Mouse (Mus musculus): ENCODE measurements at regions not wholly inside any gene's neighbourhood (a gene's known extent, or its start where the extent isn't known, plus 50 kb on each side); places are given as distances from the start of the nearest gene placed in this dataset.
A peak's percentile ranks its signal among the peaks of the same experiment; 100 is the strongest.

- H3K27ac ChIP-seq (replicated peaks; ENCODE audit: low read depth, low read length) = no peak overlapping the region
- H3K9ac ChIP-seq (ENCODE audit: low read length) = no peak overlapping the region
- WGBS = 80% methylated on average over 4 of the region's 4 CpGs
- DNase-seq (ENCODE audit: low spot score) (no peak), ATAC-seq (ENCODE audit: insufficient number of reproducible peaks, low FRiP score, low TSS enrichment, low read depth) (no peak)
- no peaks in the 10 kb centered on the region for H3K27me3 ChIP-seq (ENCODE audit: control insufficient read depth, insufficient read depth, low read length)
- no peak overlapping the region for H3K4me3 ChIP-seq (ENCODE audit: low read depth, low read length)
- no peak overlapping the region for H3K4me2 ChIP-seq (ENCODE audit: low read depth, severe bottlenecking)
- H3K9me3 ChIP-seq (ENCODE audit: control insufficient read depth, low read length) = no peaks in the 10 kb centered on the region
- no peaks in the 10 kb centered on the region for H3K4me1 ChIP-seq (ENCODE audit: control insufficient read depth, insufficient read depth, low read length)
- no peaks in the 10 kb centered on the region for H3K36me3 ChIP-seq (ENCODE audit: control insufficient read depth, insufficient read depth, low read length)
These were observed 164.1 kb upstream of the Palmd start for GRCm38 (mm10) chr3:117132897-117133296.

DNA sequence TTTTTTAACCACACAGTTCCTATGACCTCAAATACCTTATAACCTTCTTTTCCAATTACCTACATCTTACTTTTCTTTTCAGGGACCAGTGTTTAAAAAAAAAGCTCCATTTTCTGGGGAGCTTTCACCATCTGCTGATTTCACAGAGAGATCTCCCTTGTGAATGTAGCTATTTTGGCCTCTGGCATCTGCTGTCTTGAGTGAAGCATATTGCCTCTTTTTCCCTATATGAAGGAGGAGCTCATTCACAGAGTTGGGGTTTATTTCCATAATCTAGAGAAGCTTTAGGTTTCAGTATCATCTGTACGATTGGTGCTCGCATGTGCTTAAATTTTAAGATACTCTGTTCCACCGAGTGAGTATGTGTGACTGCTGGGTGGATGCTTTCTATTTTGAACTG is 153.4 kb upstream of the Palmd start:
- no peaks in the 10 kb centered on the region for H3K27me3 ChIP-seq (ENCODE audit: control insufficient read depth, insufficient read depth, low read length)
- H3K27ac ChIP-seq (replicated peaks; ENCODE audit: low read depth, low read length) = no peak overlapping the region
- H3K4me2 ChIP-seq (ENCODE audit: low read depth, severe bottlenecking) = no peak overlapping the region
- ATAC-seq (ENCODE audit: insufficient number of reproducible peaks, low FRiP score, low TSS enrichment, low read depth) (no peak), DNase-seq (ENCODE audit: low spot score) (no peak)
- no peak overlapping the region for H3K9ac ChIP-seq (ENCODE audit: low read length)
- H3K9me3 ChIP-seq (ENCODE audit: control insufficient read depth, low read length) = no peaks in the 10 kb centered on the region
- no peaks in the 10 kb centered on the region for H3K36me3 ChIP-seq (ENCODE audit: control insufficient read depth, insufficient read depth, low read length)
- H3K4me1 ChIP-seq (ENCODE audit: control insufficient read depth, insufficient read depth, low read length) = no peaks in the 10 kb centered on the region
- H3K4me3 ChIP-seq (ENCODE audit: low read depth, low read length) = no peak overlapping the region
- 94% methylated on average over 3 of the region's 3 CpGs for WGBS

- no peak overlapping the region for H3K4me3 ChIP-seq (ENCODE audit: low read depth, low read length)
- no peaks in the 10 kb centered on the region for H3K36me3 ChIP-seq (ENCODE audit: control insufficient read depth, insufficient read depth, low read length)
- DNase-seq (ENCODE audit: low spot score) (peak; percentile 47), ATAC-seq (ENCODE audit: insufficient number of reproducible peaks, low FRiP score, low TSS enrichment, low read depth) (peak; percentile 28; the same call in 1 of the 2 replicates)
- H3K9ac ChIP-seq (ENCODE audit: low read length) = no peak overlapping the region
- no peaks in the 10 kb centered on the region for H3K27me3 ChIP-seq (ENCODE audit: control insufficient read depth, insufficient read depth, low read length)
- 67% methylated on average over 13 of the region's 13 CpGs for WGBS
- H3K4me1 ChIP-seq (ENCODE audit: control insufficient read depth, insufficient read depth, low read length) = no peaks in the 10 kb centered on the region
- H3K9me3 ChIP-seq (ENCODE audit: control insufficient read depth, low read length) = no peaks in the 10 kb centered on the region
- H3K27ac ChIP-seq (replicated peaks; ENCODE audit: low read depth, low read length) = no peak overlapping the region
- no peak overlapping the region for H3K4me2 ChIP-seq (ENCODE audit: low read depth, severe bottlenecking)
These were observed 151.6 kb upstream of the Palmd start for GRCm38 (mm10) chr3:117120086-117121055.

DNA sequence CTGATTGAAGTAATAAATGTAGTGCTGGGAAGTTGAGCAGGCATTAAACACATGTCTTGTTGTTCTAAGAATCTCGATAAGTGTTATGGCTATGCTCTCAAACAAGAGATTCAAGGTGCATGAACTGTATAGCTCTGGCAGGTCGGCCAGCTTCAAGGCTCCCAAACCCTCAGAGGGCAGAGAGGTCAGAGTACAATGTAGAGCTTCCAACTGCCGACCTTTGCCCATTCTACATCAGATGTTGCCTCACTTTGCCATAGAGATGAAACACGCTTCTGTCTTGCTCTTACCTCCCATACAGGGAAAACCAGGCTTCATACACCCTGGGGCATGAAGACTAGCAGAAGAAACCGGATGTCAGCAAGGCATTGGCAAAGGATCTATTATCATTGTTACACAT is 150.8 kb upstream of the Palmd start:
- WGBS = 80% methylated on average over 5 of the region's 5 CpGs

DNA sequence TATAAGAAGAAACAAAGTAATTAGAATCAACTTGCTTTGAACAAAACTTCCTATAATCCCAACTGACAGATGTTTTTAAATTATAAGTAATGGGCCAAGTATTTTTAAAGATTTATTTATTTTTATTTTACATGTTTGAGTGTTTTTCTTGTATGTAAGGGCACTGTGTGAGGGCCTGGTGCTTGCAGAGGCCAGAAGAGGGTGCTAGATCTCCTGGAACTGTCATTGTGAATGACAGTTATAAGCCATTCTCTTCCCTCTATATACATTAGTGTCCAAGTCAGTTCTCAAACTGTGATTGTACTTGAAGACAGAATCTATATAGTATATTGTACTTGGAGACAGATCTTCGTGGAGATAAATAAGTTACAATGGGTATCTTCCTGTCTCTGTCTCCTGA is 149.1 kb upstream of the Palmd start:
- Histone ChIP-seq H3K27ac (replicated peaks; ENCODE audit: low read depth, low read length) (no peak overlapping the region), H3K9me3 (ENCODE audit: control insufficient read depth, low read length) (no peaks in the 10 kb centered on the region), H3K4me3 (ENCODE audit: low read depth, low read length) (no peak overlapping the region), H3K9ac (ENCODE audit: low read length) (no peak overlapping the region), H3K27me3 (ENCODE audit: control insufficient read depth, insufficient read depth, low read length) (no peaks in the 10 kb centered on the region), H3K4me1 (ENCODE audit: control insufficient read depth, insufficient read depth, low read length) (no peaks in the 10 kb centered on the region), H3K4me2 (ENCODE audit: low read depth, severe bottlenecking) (no peak overlapping the region), H3K36me3 (ENCODE audit: control insufficient read depth, insufficient read depth, low read length) (no peaks in the 10 kb centered on the region)
- WGBS = 63% methylated on average over 1 of the region's 1 CpGs
- no peak for ATAC-seq (ENCODE audit: insufficient number of reproducible peaks, low FRiP score, low TSS enrichment, low read depth)
- no peak for DNase-seq (ENCODE audit: low spot score)

More for the DNA sequence above, 150.8 kb upstream of the Palmd start:
- no peak overlapping the region for H3K4me2 ChIP-seq (ENCODE audit: low read depth, severe bottlenecking)
- no peaks in the 10 kb centered on the region for H3K4me1 ChIP-seq (ENCODE audit: control insufficient read depth, insufficient read depth, low read length)
- H3K36me3 ChIP-seq (ENCODE audit: control insufficient read depth, insufficient read depth, low read length) = no peaks in the 10 kb centered on the region
- DNase-seq (ENCODE audit: low spot score) (no peak), ATAC-seq (ENCODE audit: insufficient number of reproducible peaks, low FRiP score, low TSS enrichment, low read depth) (no peak)
- no peaks in the 10 kb centered on the region for H3K9me3 ChIP-seq (ENCODE audit: control insufficient read depth, low read length)
- H3K4me3 ChIP-seq (ENCODE audit: low read depth, low read length) = no peak overlapping the region
- H3K9ac ChIP-seq (ENCODE audit: low read length) = no peak overlapping the region
- no peak overlapping the region for H3K27ac ChIP-seq (replicated peaks; ENCODE audit: low read depth, low read length)
- H3K27me3 ChIP-seq (ENCODE audit: control insufficient read depth, insufficient read depth, low read length) = no peaks in the 10 kb centered on the region

DNA sequence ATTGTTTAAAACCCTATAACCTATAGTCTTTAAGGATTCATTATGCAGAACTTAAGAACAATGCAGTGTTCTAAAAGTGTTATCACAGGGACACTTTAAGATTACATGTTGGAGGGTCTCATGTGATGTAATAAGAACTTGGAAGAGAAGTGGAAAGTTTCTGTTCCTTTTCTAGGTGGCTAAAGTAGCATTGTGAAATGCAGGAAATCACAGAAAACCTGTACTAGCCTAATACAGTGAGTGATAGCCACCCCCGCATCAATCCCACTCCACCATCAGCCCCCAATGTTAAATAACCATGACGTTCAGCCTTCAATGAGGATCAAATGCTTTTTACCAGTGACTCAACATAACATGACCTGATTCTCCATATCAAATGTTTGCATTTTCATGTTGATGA is 147.4 kb upstream of the Palmd start:
- DNase-seq (ENCODE audit: low spot score) = no peak
- Histone ChIP-seq H3K9me3 (ENCODE audit: control insufficient read depth, low read length) (no peaks in the 10 kb centered on the region), H3K4me2 (ENCODE audit: low read depth, severe bottlenecking) (no peak overlapping the region), H3K36me3 (ENCODE audit: control insufficient read depth, insufficient read depth, low read length) (no peaks in the 10 kb centered on the region), H3K27ac (replicated peaks; ENCODE audit: low read depth, low read length) (no peak overlapping the region), H3K4me1 (ENCODE audit: control insufficient read depth, insufficient read depth, low read length) (no peaks in the 10 kb centered on the region), H3K27me3 (ENCODE audit: control insufficient read depth, insufficient read depth, low read length) (no peaks in the 10 kb centered on the region), H3K9ac (ENCODE audit: low read length) (no peak overlapping the region), H3K4me3 (ENCODE audit: low read depth, low read length) (no peak overlapping the region)
- 85% methylated on average over 2 of the region's 2 CpGs for WGBS
- ATAC-seq (ENCODE audit: insufficient number of reproducible peaks, low FRiP score, low TSS enrichment, low read depth) = no peak

DNA sequence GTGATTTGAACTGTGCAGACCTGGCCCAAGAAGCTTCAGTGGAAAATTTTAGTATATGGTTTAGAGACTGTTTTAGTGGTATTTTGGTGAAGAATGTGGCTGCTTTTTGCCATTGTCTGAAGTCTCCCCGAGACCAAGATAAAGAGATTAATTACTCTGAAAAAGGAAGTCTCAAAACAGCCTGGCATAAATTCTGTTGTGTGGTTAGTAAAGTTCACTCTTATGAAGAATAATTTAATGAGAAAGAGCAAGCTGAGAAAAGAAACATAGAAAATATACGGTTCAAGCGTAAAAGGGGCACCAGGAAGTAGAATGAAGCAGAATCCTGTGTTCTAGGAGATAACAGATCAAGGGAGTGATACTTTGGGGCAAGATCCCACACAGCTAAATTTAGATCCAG is 144.0 kb upstream of the Palmd start:
- Histone ChIP-seq H3K9me3 (ENCODE audit: control insufficient read depth, low read length) (no peaks in the 10 kb centered on the region), H3K27me3 (ENCODE audit: control insufficient read depth, insufficient read depth, low read length) (no peaks in the 10 kb centered on the region), H3K4me2 (ENCODE audit: low read depth, severe bottlenecking) (no peak overlapping the region), H3K27ac (replicated peaks; ENCODE audit: low read depth, low read length) (no peak overlapping the region), H3K9ac (ENCODE audit: low read length) (no peak overlapping the region), H3K4me1 (ENCODE audit: control insufficient read depth, insufficient read depth, low read length) (0 out of 2 replicates have a peak, but pooled peaks cover 4% of the 10 kb centered on the region), H3K36me3 (ENCODE audit: control insufficient read depth, insufficient read depth, low read length) (no peaks in the 10 kb centered on the region), H3K4me3 (ENCODE audit: low read depth, low read length) (no peak overlapping the region)
- WGBS = 90% methylated on average over 3 of the region's 3 CpGs
- ATAC-seq (ENCODE audit: insufficient number of reproducible peaks, low FRiP score, low TSS enrichment, low read depth) (no peak), DNase-seq (ENCODE audit: low spot score) (no peak)

DNA sequence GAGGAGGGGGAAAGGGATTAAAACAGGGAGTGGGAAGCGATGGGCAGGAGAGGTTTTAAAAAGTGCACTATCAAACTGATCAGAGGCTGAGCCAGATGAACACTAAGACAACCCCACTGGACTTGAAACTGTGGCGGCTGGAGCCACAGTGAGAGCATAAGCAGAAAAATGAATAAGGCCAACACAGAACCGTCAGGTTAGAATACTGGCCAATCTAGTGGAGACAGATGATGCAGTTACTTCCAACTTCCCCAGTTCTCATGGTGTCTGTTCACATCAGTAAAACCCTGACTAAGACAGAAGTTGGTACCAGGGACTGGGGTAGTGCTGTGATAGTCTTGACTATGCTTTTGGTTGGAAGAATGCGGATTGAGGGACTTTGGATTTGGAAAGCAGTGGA is 143.5 kb upstream of the Palmd start:
- H3K9me3 ChIP-seq (ENCODE audit: control insufficient read depth, low read length) = no peaks in the 10 kb centered on the region
- H3K27me3 ChIP-seq (ENCODE audit: control insufficient read depth, insufficient read depth, low read length) = no peaks in the 10 kb centered on the region
- H3K36me3 ChIP-seq (ENCODE audit: control insufficient read depth, insufficient read depth, low read length) = no peaks in the 10 kb centered on the region
- 0 out of 2 replicates have a peak, but pooled peaks cover 4% of the 10 kb centered on the region for H3K4me1 ChIP-seq (ENCODE audit: control insufficient read depth, insufficient read depth, low read length)
- DNase-seq (ENCODE audit: low spot score) (no peak), ATAC-seq (ENCODE audit: insufficient number of reproducible peaks, low FRiP score, low TSS enrichment, low read depth) (no peak)
- H3K4me3 ChIP-seq (ENCODE audit: low read depth, low read length) = no peak overlapping the region
- no peak overlapping the region for H3K9ac ChIP-seq (ENCODE audit: low read length)
- H3K27ac ChIP-seq (replicated peaks; ENCODE audit: low read depth, low read length) = no peak overlapping the region
- WGBS = 88% methylated on average over 4 of the region's 4 CpGs
- no peak overlapping the region for H3K4me2 ChIP-seq (ENCODE audit: low read depth, severe bottlenecking)

Data from limb, embryonic 11.5 days (tissue).